Mouse (Mus musculus) thymus, adult 2 months (tissue): ENCODE results near the gene Best2. TPM values are rescaled to one million over a fixed set of nuclear protein-coding genes. Genes with fewer than 3 reads are reported as not detected.

ENCODE experiments used
- DNase-seq: peaks from one replicate; pipeline ENCODE4 v3.0.0; 2021
- H3K27ac ChIP-seq: fragments of 200-500 bp; 2 replicates; pipeline ENCODE4 v1.5.1; 2012; ENCODE audit warnings: low read length, control low read depth; ENCODE audit not compliant: control insufficient read depth, insufficient read depth
- H3K27me3 ChIP-seq: fragments of 200-500 bp; 2 replicates; pipeline ENCODE4 v1.6.1; 2012; ENCODE audit warnings: mild to moderate bottlenecking, low read length, moderate library complexity, mixed read lengths; ENCODE audit not compliant: control insufficient read depth, insufficient read depth
- H3K36me3 ChIP-seq: fragments of 200-500 bp; 2 replicates; pipeline ENCODE4 v1.6.1; 2012; ENCODE audit warnings: mild to moderate bottlenecking, low read length, moderate library complexity; ENCODE audit not compliant: control insufficient read depth, insufficient read depth
- H3K4me1 ChIP-seq: fragments of 200-500 bp; replicated peaks from 2 replicates; pipeline ENCODE4 v1.6.1; 2012; ENCODE audit warnings: low read length; ENCODE audit not compliant: control insufficient read depth, insufficient read depth
- H3K4me3 ChIP-seq: fragments of 200-500 bp; 2 replicates; pipeline ENCODE4 v1.5.1; 2012; ENCODE audit warnings: mild to moderate bottlenecking, low read length, control low read depth, moderate library complexity; ENCODE audit not compliant: control insufficient read depth, insufficient read depth
- CTCF ChIP-seq: fragments of 200-500 bp; IDR thresholded peaks from 2 replicates; pipeline ENCODE4 v1.5.1; 2012; ENCODE audit warnings: mild to moderate bottlenecking, control low read depth, low read length, moderate library complexity, borderline replicate concordance; ENCODE audit not compliant: control insufficient read depth, poor library complexity, insufficient read depth; ENCODE audit errors: extremely low read depth
- POLR2A ChIP-seq: fragments of 200-500 bp; IDR thresholded peaks from 2 replicates; pipeline ENCODE4 v1.6.1; 2012; ENCODE audit warnings: mild to moderate bottlenecking, low read length, control low read depth, moderate library complexity; ENCODE audit not compliant: control insufficient read depth, poor library complexity, insufficient read depth; ENCODE audit errors: extremely low read depth
- WGBS: fragments of 180-500 bp; shearing (Covaris S2); methylation state at CpG from one replicate; pipeline ENCODE4 v1.1.7; 2018; 5-methylcytosine and 5-hydroxymethylcytosine counted together
- polyA plus RNA-seq: library from polyadenylated mRNA; depleted of rRNA; stranded (reverse); fragments of >200 nt; gene quantifications from 2 replicates; pipeline ENCODE4 v1.2.3, GENCODE M21; 2012

Best2 gene
- polyA plus RNA-seq, 1 experiment: 0.67 TPM

DNA sequence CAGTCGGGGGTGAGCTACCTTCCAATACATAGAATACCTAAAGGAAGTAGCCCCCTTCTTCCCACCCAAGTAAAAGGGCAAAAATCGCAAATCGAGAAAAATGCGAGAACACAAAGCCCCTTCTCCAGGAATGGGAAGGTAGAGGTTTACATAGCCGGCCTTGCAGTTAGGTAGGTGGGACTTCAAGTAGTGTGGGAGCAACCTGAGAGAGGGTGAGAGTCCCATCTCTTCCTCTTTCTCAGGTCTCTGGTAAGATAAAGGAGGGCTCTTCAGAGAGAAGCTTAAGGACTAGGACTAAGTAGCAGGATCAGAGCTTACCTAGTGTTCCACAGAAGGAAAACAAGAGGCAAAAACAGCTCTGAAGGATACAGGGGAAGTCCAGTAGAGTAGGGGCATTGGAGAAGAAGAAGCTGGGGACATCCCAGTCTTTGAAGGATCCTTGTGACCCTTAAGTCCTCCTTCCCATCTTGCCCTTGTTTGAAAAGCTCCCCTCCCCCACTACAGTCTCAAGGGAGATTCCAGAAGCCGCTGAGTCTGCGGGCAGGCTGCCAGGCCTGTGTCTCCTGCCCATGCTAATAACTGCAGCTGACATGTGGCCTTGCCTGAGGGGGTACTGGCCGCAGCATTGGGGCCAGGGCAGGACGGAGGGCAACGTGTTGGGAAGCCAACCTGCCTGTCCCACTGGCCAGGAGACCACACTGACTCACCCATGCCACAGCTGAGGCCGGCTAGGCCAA is 33.5 kb downstream of the Best2 start:
- H3K4me1 ChIP-seq: peaks cover 49% of the 10 kb centered on the region
- peak overlapping the region; percentile 34; the same call in 1 of the 2 replicates for H3K4me3 ChIP-seq
- DNase-seq: peak; percentile 20
- H3K27ac ChIP-seq: peak overlapping the region; percentile 10; the same call in 1 of the 2 replicates
- H3K36me3 ChIP-seq: no peaks in the 10 kb centered on the region
- no peak for TF ChIP-seq CTCF
- TF ChIP-seq POLR2A: no peak
- 51% methylated on average over 11 of the region's 11 CpGs for WGBS
- no peaks in the 10 kb centered on the region for H3K27me3 ChIP-seq

DNA sequence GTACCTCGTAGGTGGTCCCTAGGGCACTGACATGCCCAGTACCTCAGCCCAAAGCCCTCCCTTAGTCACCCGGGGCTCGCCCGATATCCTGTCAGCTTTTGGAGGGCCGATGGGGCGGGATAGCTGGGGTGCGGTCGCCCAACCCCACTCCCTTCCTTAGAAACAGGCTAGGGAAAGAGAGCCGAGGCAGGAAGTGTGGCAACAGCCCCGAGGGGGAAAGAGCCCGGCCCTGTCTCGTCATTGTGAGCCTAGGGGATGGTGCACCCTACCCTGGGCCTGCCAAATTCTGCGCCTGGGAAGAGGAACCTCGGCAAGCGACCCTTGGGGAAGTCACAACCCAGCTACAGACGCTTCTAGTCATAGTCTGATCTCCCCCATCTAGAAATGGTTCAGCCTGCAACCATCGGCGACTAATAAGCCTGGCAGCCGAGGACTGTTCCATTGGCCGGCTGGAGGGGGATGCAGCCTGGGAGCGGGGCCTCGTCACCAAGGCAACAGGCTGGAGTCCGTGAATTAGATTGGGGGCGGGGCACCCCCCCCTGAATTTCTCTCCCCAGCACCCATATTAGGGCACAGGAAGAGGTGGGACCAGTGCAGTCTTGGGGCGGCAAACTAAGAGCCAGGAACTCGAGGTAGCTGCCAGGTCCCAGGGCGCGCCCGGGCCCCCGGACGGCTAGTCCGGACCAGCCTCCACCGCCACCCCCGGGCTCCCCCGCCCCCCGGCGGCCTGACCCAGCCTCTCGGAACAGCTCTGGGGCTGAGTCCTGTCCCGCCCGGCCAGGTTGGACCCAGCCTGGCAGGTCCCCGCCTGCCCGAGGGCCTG is 34.5 kb downstream of the Best2 start:
- peak overlapping the region; percentile 87 for H3K27ac ChIP-seq
- no peaks in the 10 kb centered on the region for H3K36me3 ChIP-seq
- TF ChIP-seq CTCF: no peak
- no peak for TF ChIP-seq POLR2A
- no peaks in the 10 kb centered on the region for H3K27me3 ChIP-seq
- H3K4me3 ChIP-seq: peak overlapping the region; percentile 34
- 5% methylated on average over 42 of the region's 42 CpGs for whole genome bisulfite sequencing
- DNase-seq: peak; percentile 77
- peaks cover 44% of the 10 kb centered on the region for H3K4me1 ChIP-seq

DNA sequence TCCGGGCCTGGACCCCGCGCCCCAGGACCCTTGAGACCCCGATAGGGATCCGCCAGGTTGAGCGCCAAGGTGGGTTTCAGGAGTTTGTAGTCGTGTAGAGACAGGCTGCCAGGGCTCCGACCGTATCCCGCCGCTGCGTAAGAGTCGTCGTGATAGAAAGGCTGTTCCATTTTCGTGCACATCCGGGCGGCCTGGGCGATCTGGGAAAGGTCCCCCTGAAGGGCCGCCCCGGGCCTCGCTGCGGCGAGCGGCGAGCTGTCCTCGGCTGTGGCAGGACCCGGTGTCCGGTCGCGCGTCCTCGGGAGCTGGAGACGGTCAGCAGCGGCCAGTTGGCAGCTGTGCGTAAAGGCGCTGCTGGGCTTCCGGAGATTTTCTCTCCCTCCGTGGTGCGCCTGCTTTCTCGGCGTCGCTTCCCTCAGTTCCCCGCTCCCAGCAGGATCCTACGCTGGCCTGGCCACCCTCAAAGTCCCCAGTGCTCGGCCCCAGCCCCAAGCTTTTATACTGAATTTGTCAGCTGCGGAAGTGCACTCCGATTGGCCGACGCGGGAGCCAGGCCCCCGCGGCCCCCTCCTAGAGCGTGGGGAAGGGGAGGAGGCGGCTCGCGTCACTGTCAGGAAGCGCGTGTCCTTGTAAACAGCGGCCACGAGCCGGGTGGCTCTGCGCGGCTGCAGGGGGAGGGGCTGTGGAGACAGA is 35.9 kb downstream of the Best2 start, which contains the start of gene Junb:
Gene Junb, minus strand, starts transcription at position 471 of the 693 bp plus-strand sequence.
- Histone ChIP-seq H3K4me1 (peaks cover 37% of the 10 kb centered on the region), H3K27ac (peak within 1 kb of the TSS; percentile 87), H3K4me3 (peak within 1 kb of the TSS; percentile 79), H3K36me3 (no peaks in the 10 kb centered on the region), H3K27me3 (no peaks in the 10 kb centered on the region)
- peak; percentile 94 for DNase-seq
- TF ChIP-seq CTCF (0 out of 2 replicates have a peak, but pooled peaks have one; percentile 41), POLR2A (peak; percentile 100)
- WGBS: under 1% methylated on average over 63 of the region's 63 CpGs

- peak overlapping the region; percentile 79 for H3K27ac ChIP-seq
- WGBS: under 1% methylated on average over 70 of the region's 70 CpGs
- peak; percentile 70 for TF ChIP-seq POLR2A
- no peak for TF ChIP-seq CTCF
- H3K4me1 ChIP-seq: peaks cover 34% of the 10 kb centered on the region
- H3K27me3 ChIP-seq: no peaks in the 10 kb centered on the region
- H3K36me3 ChIP-seq: no peaks in the 10 kb centered on the region
- peak; percentile 81 for DNase-seq
- peak overlapping the region; percentile 79 for H3K4me3 ChIP-seq
Observed at GRCm38 (mm10) chr8:84977435-84978247, 36.7 kb downstream of the Best2 start.

DNA sequence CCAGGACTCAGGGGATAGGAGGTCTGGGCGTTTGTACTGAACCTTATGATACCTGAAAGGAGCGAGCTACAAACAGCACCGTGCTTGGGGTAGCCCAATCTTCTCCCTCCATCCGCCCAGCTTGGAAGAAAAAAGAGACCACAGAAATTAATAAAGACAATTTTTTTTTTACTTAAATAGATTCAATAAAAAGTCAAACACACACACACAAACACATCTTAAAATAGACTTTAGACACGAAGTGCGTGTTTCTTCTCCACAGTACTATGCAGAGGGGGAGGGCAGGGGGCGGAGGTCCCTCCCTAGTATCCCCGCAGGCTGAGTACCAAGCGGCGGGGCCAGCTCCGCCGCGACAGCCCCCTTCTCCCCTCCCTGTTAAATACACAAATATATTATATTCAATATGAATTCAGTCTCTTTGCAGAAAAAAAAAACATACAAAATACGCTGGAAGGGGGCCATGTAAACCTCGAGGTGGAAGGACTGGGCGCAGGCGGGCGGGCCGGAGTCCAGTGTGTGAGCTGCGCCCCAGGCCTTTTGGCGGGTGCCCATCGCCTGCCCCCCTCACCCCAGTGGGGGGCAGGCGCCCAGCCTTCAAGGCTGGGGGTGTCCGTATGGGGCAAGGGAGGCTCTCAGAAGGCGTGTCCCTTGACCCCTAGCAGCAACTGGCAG is 37.4 kb downstream of the Best2 start:
- Histone ChIP-seq H3K27me3 (no peaks in the 10 kb centered on the region), H3K27ac (peak overlapping the region; percentile 79), H3K36me3 (no peaks in the 10 kb centered on the region), H3K4me3 (peak overlapping the region; percentile 79), H3K4me1 (peaks cover 27% of the 10 kb centered on the region)
- 0 out of 2 replicates have a peak, but pooled peaks have one; percentile 14 for TF ChIP-seq CTCF
- TF ChIP-seq POLR2A: no peak
- DNase-seq: no peak
- WGBS: 1% methylated on average over 25 of the region's 25 CpGs
